Mouse (Mus musculus) kidney, embryonic 16.5 days (tissue): Measurements from ENCODE around the gene Btbd7. TPM values are rescaled to one million over a fixed set of nuclear protein-coding genes. Genes with fewer than 3 reads are reported as not detected.

Experiments used
- ATAC-seq: fragments of 200-750 bp; cut with Nextera tagmentation; 2 replicates; pipeline ENCODE4 v1.8.0; 2017; ENCODE audit warnings: moderate TSS enrichment; ENCODE audit not compliant: low FRiP score, low TSS enrichment
- H3K27ac ChIP-seq: fragments of 300-500 bp; sonication (generic); 2 replicates; pipeline ENCODE4 v1.5.1; 2014; ENCODE audit warnings: low read length
- H3K27me3 ChIP-seq: fragments of 300-500 bp; sonication (generic); 2 replicates; pipeline ENCODE4 v1.6.1; 2014; ENCODE audit warnings: low read length, control low read depth, mixed read lengths; ENCODE audit not compliant: insufficient read depth
- H3K36me3 ChIP-seq: fragments of 300-500 bp; sonication (generic); 2 replicates; pipeline ENCODE4 v1.6.1; 2014; ENCODE audit warnings: low read length, control low read depth, mixed read lengths; ENCODE audit not compliant: insufficient read depth
- H3K4me1 ChIP-seq: fragments of 300-500 bp; sonication (generic); 2 replicates; pipeline ENCODE4 v1.6.1; 2014; ENCODE audit warnings: low read length, control low read depth, mixed read lengths; ENCODE audit not compliant: insufficient read depth
- H3K4me2 ChIP-seq: fragments of 300-500 bp; sonication (generic); replicated peaks from 2 replicates; pipeline ENCODE4 v1.6.1; 2014; ENCODE audit warnings: low read depth, low read length
- H3K4me3 ChIP-seq: fragments of 300-500 bp; sonication (generic); 2 replicates; pipeline ENCODE4 v1.5.1; 2014; ENCODE audit warnings: mild to moderate bottlenecking, low read length
- H3K9ac ChIP-seq: fragments of 300-500 bp; sonication (generic); replicated peaks from 2 replicates; pipeline ENCODE4 v1.6.1; 2014; ENCODE audit warnings: low read length
- H3K9me3 ChIP-seq: fragments of 300-500 bp; sonication (generic); 2 replicates; pipeline ENCODE4 v1.6.1; 2016; ENCODE audit warnings: low read length, control low read depth
- WGBS: fragments of 180-500 bp; shearing (Covaris S2); extraction: QIAGEN DNeasy Blood & Tissue Kit; methylation state at CpG from one replicate; pipeline ENCODE4 v1.1.7; 2014; 5-methylcytosine and 5-hydroxymethylcytosine counted together
- polyA plus RNA-seq: library from polyadenylated mRNA; unstranded; fragments of >200 nt; fragmentation: Nextera tagmentation; extraction: Ambion mirVana; gene quantifications from 2 replicates; pipeline ENCODE4 v1.2.1, GENCODE M21; 2015

Gene Btbd7
- polyA plus RNA-seq, 1 experiment from 2014 or later: 14.5 TPM

- peak; percentile 98 for ATAC-seq
- Histone ChIP-seq H3K36me3 (peaks cover 9% of the 10 kb centered on the region; the same call in 1 of the 2 replicates), H3K9ac (peak within 1 kb of the TSS; percentile 80)
These were observed 134.4 kb downstream of the Btbd7 start, which contains the start of the genes Moap1 and Tmem251 for GRCm38 (mm10) chr12:102743589-102744574. Moap1 (minus strand) TSS chr12:102743661. Tmem251 (plus strand) TSS chr12:102743762.

GRCm38 (mm10) chr12:102743036-102743588, 135.2 kb downstream of the Btbd7 start:
- Histone ChIP-seq H3K9me3 (no peaks in the 10 kb centered on the region), H3K9ac (peak overlapping the region; percentile 80), H3K4me2 (peak overlapping the region; percentile 67), H3K27me3 (no peaks in the 10 kb centered on the region), H3K27ac (peak overlapping the region; percentile 91), H3K36me3 (peaks cover 9% of the 10 kb centered on the region; the same call in 1 of the 2 replicates), H3K4me3 (peak overlapping the region; percentile 86), H3K4me1 (peaks cover 17% of the 10 kb centered on the region)
- under 1% methylated on average over 33 of the region's 33 CpGs for WGBS
- ATAC-seq: peak; percentile 32

More at GRCm38 (mm10) chr12:102743589-102744574, 134.4 kb downstream of the Btbd7 start, which contains the start of the genes Moap1 and Tmem251:
- Histone ChIP-seq H3K27ac (peak within 1 kb of the TSS; percentile 91), H3K4me2 (peak within 1 kb of the TSS; percentile 67), H3K4me1 (peaks cover 17% of the 10 kb centered on the region), H3K4me3 (peak within 1 kb of the TSS; percentile 86), H3K27me3 (no peaks in the 10 kb centered on the region), H3K9me3 (no peaks in the 10 kb centered on the region)
- WGBS: under 1% methylated on average over 61 of the region's 63 CpGs

- Histone ChIP-seq H3K27me3 (no peaks in the 10 kb centered on the region), H3K27ac (no peak overlapping the region), H3K9ac (no peak overlapping the region), H3K4me2 (no peak overlapping the region), H3K4me3 (no peak overlapping the region), H3K4me1 (peaks cover 17% of the 10 kb centered on the region), H3K36me3 (0 out of 2 replicates have a peak, but pooled peaks cover 5% of the 10 kb centered on the region), H3K9me3 (no peaks in the 10 kb centered on the region)
- WGBS: 84% methylated on average over 7 of the region's 7 CpGs
- ATAC-seq: no peak
These were observed 136.2 kb downstream of the Btbd7 start for GRCm38 (mm10) chr12:102742056-102742455.

GRCm38 (mm10) chr12:102740285-102740684, 138.0 kb downstream of the Btbd7 start:
- 60% methylated on average over 3 of the region's 3 CpGs for WGBS

GRCm38 (mm10) chr12:102739096-102739495, 139.2 kb downstream of the Btbd7 start:
- H3K27ac ChIP-seq: no peak overlapping the region
- no peak overlapping the region for H3K4me3 ChIP-seq
- no peaks in the 10 kb centered on the region for H3K27me3 ChIP-seq
- no peak for ATAC-seq
- peaks cover 8% of the 10 kb centered on the region for H3K4me1 ChIP-seq
- no peak overlapping the region for H3K4me2 ChIP-seq
- WGBS: 75% methylated on average over 5 of the region's 5 CpGs
- no peak overlapping the region for H3K9ac ChIP-seq
- 0 out of 2 replicates have a peak, but pooled peaks cover 5% of the 10 kb centered on the region for H3K36me3 ChIP-seq
- H3K9me3 ChIP-seq: no peaks in the 10 kb centered on the region

More at GRCm38 (mm10) chr12:102740285-102740684, 138.0 kb downstream of the Btbd7 start:
- Histone ChIP-seq H3K9ac (no peak overlapping the region), H3K36me3 (0 out of 2 replicates have a peak, but pooled peaks cover 5% of the 10 kb centered on the region), H3K27me3 (no peaks in the 10 kb centered on the region), H3K27ac (no peak overlapping the region), H3K4me1 (peaks cover 17% of the 10 kb centered on the region), H3K4me2 (no peak overlapping the region), H3K4me3 (no peak overlapping the region), H3K9me3 (no peaks in the 10 kb centered on the region)
- no peak for ATAC-seq

GRCm38 (mm10) chr12:102733381-102733780, 144.9 kb downstream of the Btbd7 start:
- 7% methylated on average over 5 of the region's 5 CpGs for WGBS
- Histone ChIP-seq H3K4me1 (peaks cover 17% of the 10 kb centered on the region), H3K36me3 (no peaks in the 10 kb centered on the region), H3K4me3 (no peak overlapping the region), H3K4me2 (no peak overlapping the region), H3K9me3 (no peaks in the 10 kb centered on the region), H3K9ac (no peak overlapping the region), H3K27ac (no peak overlapping the region), H3K27me3 (no peaks in the 10 kb centered on the region)
- no peak for ATAC-seq

- Histone ChIP-seq H3K9me3 (no peaks in the 10 kb centered on the region), H3K4me1 (peaks cover 17% of the 10 kb centered on the region), H3K27me3 (no peaks in the 10 kb centered on the region), H3K27ac (peak overlapping the region; percentile 93), H3K4me3 (peak overlapping the region; percentile 27), H3K9ac (no peak overlapping the region), H3K36me3 (no peaks in the 10 kb centered on the region), H3K4me2 (peak overlapping the region; percentile 53)
- peak; percentile 57 for ATAC-seq
- 18% methylated on average over 16 of the region's 16 CpGs for WGBS
These were observed 147.3 kb downstream of the Btbd7 start for GRCm38 (mm10) chr12:102730798-102731619.
